Mouse (Mus musculus) liver, embryonic 14.5 days (tissue): ENCODE data around the gene Kctd20.

Experiments
- CTCF ChIP-seq: IDR thresholded peaks from 2 replicates; pipeline ENCODE4 v1.5.1; 2016; ENCODE audit warnings: antibody characterized with exemption, low read depth, control low read depth
- EP300 ChIP-seq: IDR thresholded peaks from 2 replicates; pipeline ENCODE4 v1.6.1; 2016; ENCODE audit warnings: antibody characterized with exemption, low read depth

GRCm38 (mm10) chr17:28926380-28926779 is 25.4 kb upstream of the Kctd20 start:
- TF ChIP-seq CTCF = peak; percentile 95
- no peak for TF ChIP-seq EP300
